Mouse (Mus musculus): ENCODE measurements around the gene Fgd6. TPM values are rescaled to one million over a fixed set of nuclear protein-coding genes. Genes with fewer than 3 reads are reported as not detected.

Gene Fgd6
- total and polyA plus RNA-seq, 3 experiments: 1.2 to 2.8 TPM; not detected in 1

DNA sequence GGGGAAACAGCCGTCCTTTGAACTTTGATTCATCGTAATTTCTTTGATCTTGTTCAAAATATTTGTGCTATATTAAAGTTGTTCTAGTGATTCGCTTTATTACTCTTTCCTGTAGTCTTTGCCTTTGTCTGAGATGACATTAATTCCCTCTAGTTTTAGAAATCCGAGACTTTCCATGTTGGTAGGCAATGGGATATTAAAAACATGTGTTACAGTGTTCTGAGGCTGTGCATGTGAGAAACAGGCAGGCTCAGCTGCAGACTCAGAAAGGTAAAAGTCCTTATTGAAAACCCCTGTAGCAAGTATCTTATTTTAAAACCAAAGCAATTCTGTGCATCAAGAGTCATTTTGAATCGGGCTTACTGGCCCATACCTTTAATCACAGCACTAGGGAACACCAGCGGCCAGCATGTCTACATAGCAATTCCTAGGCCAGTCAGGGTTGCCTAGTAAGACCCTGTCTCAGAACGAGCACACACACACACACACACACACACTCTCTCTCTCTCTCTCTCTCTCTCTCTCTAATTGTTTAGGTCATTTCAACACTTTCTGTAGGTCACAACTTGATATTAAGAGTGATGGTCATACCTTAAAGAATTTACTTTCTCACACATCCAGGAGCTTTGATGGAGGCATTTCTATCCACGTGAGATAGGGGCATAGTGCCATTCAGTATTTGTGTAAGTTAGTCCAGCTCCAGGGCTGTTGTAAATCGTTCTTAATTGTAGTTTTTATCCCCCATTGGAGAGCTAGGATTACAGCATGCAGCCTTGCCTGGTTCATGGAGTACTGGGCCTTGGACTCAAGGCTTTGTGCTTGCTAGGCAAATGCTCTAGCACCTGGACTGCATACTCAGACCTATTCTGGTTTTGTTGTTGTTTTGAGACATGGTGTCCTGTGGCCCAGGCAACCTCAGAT, 75.3 kb downstream of the Fgd6 start:
- H3K4me1 ChIP-seq (ENCODE audit: control insufficient read depth in 1 of 2, insufficient read depth in 2 of 2, low read length in 2 of 2): peaks cover 8 to 28% of the 10 kb centered on the region in 2 experiments
- no peaks in the 10 kb centered on the region for H3K79me2 ChIP-seq (ENCODE audit: control insufficient read depth, insufficient read depth, low read length, poor library complexity)
- H3K36me3 ChIP-seq (ENCODE audit: control insufficient read depth in 1 of 2, insufficient read depth in 2 of 2, low read length in 2 of 2): peaks cover 0 to 21% of the 10 kb centered on the region in 2 experiments; a peak in 2 of 4 replicates
- H3K27me3 ChIP-seq (ENCODE audit: control insufficient read depth in 1 of 2, insufficient read depth in 2 of 2, low read length in 2 of 2): no peaks in the 10 kb centered on the region
- no peak overlapping the region for H3K27ac ChIP-seq (ENCODE audit: control insufficient read depth, low read depth, low read length)
- no peak for TF ChIP-seq E2F4 (IDR thresholded peaks at IDR 0.05; ENCODE audit: borderline replicate concordance, low read depth, low read length)
- DNase-seq (ENCODE audit: low read depth, low spot score): no peak
- H3K9me3 ChIP-seq (replicated peaks; ENCODE audit: insufficient read depth, low read length): no peaks in the 10 kb centered on the region
- no peak overlapping the region for H3K9ac ChIP-seq (ENCODE audit: control insufficient read depth, low read depth, low read length, poor library complexity, severe bottlenecking)
- H3K4me3 ChIP-seq (ENCODE audit: control insufficient read depth in 1 of 2, insufficient read depth in 1 of 2, low read depth in 2 of 2, low read length in 2 of 2): no peak overlapping the region

DNA sequence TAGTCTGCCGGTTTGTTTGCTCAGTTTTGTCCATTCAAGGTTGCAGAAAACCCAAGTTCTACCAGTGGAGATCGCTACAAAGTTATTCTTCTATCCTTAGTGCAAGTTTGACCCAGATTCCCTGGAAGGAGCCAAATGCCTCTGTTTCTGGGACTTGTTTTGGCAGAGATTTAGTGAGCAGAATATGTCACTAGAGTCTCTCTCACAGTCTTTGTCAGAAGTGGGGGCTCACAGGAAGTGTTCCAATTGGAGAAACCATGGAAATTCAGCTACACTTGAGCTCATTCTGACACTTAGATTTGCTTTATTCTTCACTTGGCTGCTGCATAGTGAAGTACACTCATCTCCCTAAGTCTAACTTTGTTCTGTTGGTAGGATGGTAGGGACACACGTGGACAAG, 76.4 kb downstream of the Fgd6 start:
- Histone ChIP-seq H3K27me3 (ENCODE audit: control insufficient read depth in 1 of 2, insufficient read depth in 2 of 2, low read length in 2 of 2) (no peaks in the 10 kb centered on the region), H3K9ac (ENCODE audit: control insufficient read depth, low read depth, low read length, poor library complexity, severe bottlenecking) (no peak overlapping the region), H3K9me3 (replicated peaks; ENCODE audit: insufficient read depth, low read length) (no peaks in the 10 kb centered on the region), H3K79me2 (ENCODE audit: control insufficient read depth, insufficient read depth, low read length, poor library complexity) (no peaks in the 10 kb centered on the region), H3K36me3 (ENCODE audit: control insufficient read depth in 1 of 2, insufficient read depth in 2 of 2, low read length in 2 of 2) (peaks cover 0 to 21% of the 10 kb centered on the region in 2 experiments; a peak in 2 of 4 replicates), H3K4me1 (ENCODE audit: control insufficient read depth in 1 of 2, insufficient read depth in 2 of 2, low read length in 2 of 2) (peaks cover 8 to 28% of the 10 kb centered on the region in 2 experiments), H3K4me3 (ENCODE audit: control insufficient read depth in 1 of 2, insufficient read depth in 1 of 2, low read depth in 2 of 2, low read length in 2 of 2) (no peak overlapping the region), H3K27ac (ENCODE audit: control insufficient read depth, low read depth, low read length) (no peak overlapping the region)
- no peak for TF ChIP-seq MYB (IDR thresholded peaks at IDR 0.05; ENCODE audit: low read depth, low read length)
- no peak for TF ChIP-seq MAFK (IDR thresholded peaks at IDR 0.05; ENCODE audit: borderline replicate concordance, low read depth, low read length)
- no peak for TF ChIP-seq CTCF (IDR thresholded peaks at IDR 0.05 in 2 of 3, conservative IDR thresholded peaks at IDR 0.05 in 1 of 3; ENCODE audit: control insufficient read depth in 1 of 3, insufficient read depth in 1 of 3, low read depth in 2 of 3, low read length in 3 of 3, poor library complexity in 1 of 3, severe bottlenecking in 1 of 3)
- no peak for TF ChIP-seq NELFE (IDR thresholded peaks at IDR 0.05; ENCODE audit: low read depth, low read length)
- no peak for TF ChIP-seq UBTF (IDR thresholded peaks at IDR 0.05; ENCODE audit: borderline replicate concordance, insufficient read depth, low read depth, low read length)
- no peak for TF ChIP-seq MAZ (IDR thresholded peaks at IDR 0.05; ENCODE audit: low read depth, low read length)
- TF ChIP-seq USF2 (IDR thresholded peaks at IDR 0.05; ENCODE audit: borderline replicate concordance in 1 of 2, insufficient read depth in 1 of 2, low read depth in 1 of 2, low read length in 2 of 2): no peak
- TF ChIP-seq RCOR1 (IDR thresholded peaks at IDR 0.05; ENCODE audit: low read depth, low read length): no peak
- no peak for TF ChIP-seq NRF1 (IDR thresholded peaks at IDR 0.05; ENCODE audit: insufficient read depth, low read depth, low read length, poor library complexity, severe bottlenecking)
- TF ChIP-seq USF1 (IDR thresholded peaks at IDR 0.05; ENCODE audit: low read depth, low read length): no peak
- TF ChIP-seq RAD21 (IDR thresholded peaks at IDR 0.05; ENCODE audit: low read depth, low read length): no peak
- no peak for TF ChIP-seq GABPA (IDR thresholded peaks at IDR 0.05; ENCODE audit: low read depth, low read length)
- no peak for TF ChIP-seq TAL1 (IDR thresholded peaks at IDR 0.05; ENCODE audit: low read length)
- TF ChIP-seq MAX (IDR thresholded peaks at IDR 0.05; ENCODE audit: low read length): no peak
- TF ChIP-seq ELF1 (IDR thresholded peaks at IDR 0.05; ENCODE audit: low read depth, low read length): no peak
- no peak for DNase-seq (ENCODE audit: low read depth, low spot score)

Data from MEL (cell line).